Mouse (Mus musculus) liver, embryonic 16.5 days (tissue): Measurements from ENCODE around the gene Alox5. TPM values are rescaled to one million over a fixed set of nuclear protein-coding genes. Genes with fewer than 3 reads are reported as not detected.

ENCODE experiments used
- ATAC-seq: fragments of 200-750 bp; cut with Nextera tagmentation; 2 replicates; pipeline ENCODE4 v1.8.0; 2017; ENCODE audit warnings: low read depth, mild to moderate bottlenecking, moderate number of reproducible peaks, moderate library complexity
- H3K27ac ChIP-seq: fragments of 300-500 bp; sonication (generic); 2 replicates; pipeline ENCODE4 v1.5.1; 2014; ENCODE audit warnings: mild to moderate bottlenecking, low read length
- H3K27me3 ChIP-seq: fragments of 300-500 bp; sonication (generic); 2 replicates; pipeline ENCODE4 v1.6.1; 2014; ENCODE audit warnings: low read depth, low read length, mixed read lengths; ENCODE audit not compliant: control insufficient read depth, insufficient read depth
- H3K36me3 ChIP-seq: fragments of 300-500 bp; sonication (generic); 2 replicates; pipeline ENCODE4 v1.6.1; 2014; ENCODE audit warnings: mild to moderate bottlenecking; ENCODE audit not compliant: control insufficient read depth, insufficient read depth
- H3K4me1 ChIP-seq: fragments of 300-500 bp; sonication (generic); 2 replicates; pipeline ENCODE4 v1.6.1; 2014; ENCODE audit warnings: low read depth, low read length, mixed read lengths; ENCODE audit not compliant: control insufficient read depth
- H3K4me2 ChIP-seq: fragments of 300-500 bp; sonication (generic); 2 replicates; pipeline ENCODE4 v1.6.1; 2014; ENCODE audit warnings: low read depth, low read length, mixed read lengths
- H3K4me3 ChIP-seq: fragments of 300-500 bp; sonication (generic); 2 replicates; pipeline ENCODE4 v1.5.1; 2014; ENCODE audit warnings: low read depth, mild to moderate bottlenecking, low read length
- H3K9ac ChIP-seq: fragments of 300-500 bp; sonication (generic); 2 replicates; pipeline ENCODE4 v1.6.1; 2014; ENCODE audit warnings: low read depth, low read length
- H3K9me3 ChIP-seq: fragments of 300-500 bp; sonication (generic); replicated peaks from 2 replicates; pipeline ENCODE4 v1.6.1; 2016; ENCODE audit warnings: low read length; ENCODE audit not compliant: control insufficient read depth
- WGBS: fragments of 180-500 bp; shearing (Covaris S2); extraction: QIAGEN DNeasy Blood & Tissue Kit; methylation state at CpG from one replicate; pipeline ENCODE4 v1.1.7; 2014; ENCODE audit not compliant: insufficient replicate concordance; 5-methylcytosine and 5-hydroxymethylcytosine counted together
- polyA plus RNA-seq: library from polyadenylated mRNA; unstranded; fragments of >200 nt; fragmentation: Nextera tagmentation; extraction: Ambion mirVana; gene quantifications from 2 replicates; pipeline ENCODE4 v1.2.1, GENCODE M21; 2015

Gene Alox5
- polyA plus RNA-seq, 1 experiment from 2014 or later: 6.5 TPM

- H3K9ac ChIP-seq: no peak overlapping the region
- peak; percentile 47 for ATAC-seq
- H3K36me3 ChIP-seq: peaks cover 20% of the 10 kb centered on the region; the same call in 1 of the 2 replicates
- peak overlapping the region; percentile 33 for H3K4me2 ChIP-seq
- H3K4me3 ChIP-seq: no peak overlapping the region
- 71% methylated on average over 5 of the region's 5 CpGs for WGBS
- no peaks in the 10 kb centered on the region for H3K9me3 ChIP-seq
- peaks cover 16% of the 10 kb centered on the region for H3K4me1 ChIP-seq
- H3K27me3 ChIP-seq: no peaks in the 10 kb centered on the region
- no peak overlapping the region for H3K27ac ChIP-seq
These were observed 75.6 kb downstream of the Alox5 start for GRCm38 (mm10) chr6:116385194-116386044.

GRCm38 (mm10) chr6:116383582-116383981 is 77.4 kb downstream of the Alox5 start:
- no peaks in the 10 kb centered on the region for H3K9me3 ChIP-seq
- H3K4me3 ChIP-seq: no peak overlapping the region
- ATAC-seq: no peak
- H3K27me3 ChIP-seq: no peaks in the 10 kb centered on the region
- no peak overlapping the region for H3K4me2 ChIP-seq
- peaks cover 14% of the 10 kb centered on the region for H3K4me1 ChIP-seq
- H3K9ac ChIP-seq: no peak overlapping the region
- 89% methylated on average over 10 of the region's 10 CpGs for WGBS
- no peak overlapping the region for H3K27ac ChIP-seq
- H3K36me3 ChIP-seq: peaks cover 31% of the 10 kb centered on the region

- Histone ChIP-seq H3K36me3 (peaks cover 43% of the 10 kb centered on the region), H3K27me3 (no peaks in the 10 kb centered on the region), H3K27ac (no peak overlapping the region), H3K4me3 (no peak overlapping the region), H3K9me3 (no peaks in the 10 kb centered on the region), H3K4me2 (no peak overlapping the region), H3K9ac (no peak overlapping the region), H3K4me1 (peaks cover 13% of the 10 kb centered on the region)
- ATAC-seq: no peak
- 24% methylated on average over 2 of the region's 2 CpGs for WGBS
These were observed 79.4 kb downstream of the Alox5 start for GRCm38 (mm10) chr6:116381605-116382004.

GRCm38 (mm10) chr6:116380157-116380556 is 80.8 kb downstream of the Alox5 start:
- H3K4me3 ChIP-seq: no peak overlapping the region
- no peak overlapping the region for H3K4me2 ChIP-seq
- peaks cover 42% of the 10 kb centered on the region for H3K36me3 ChIP-seq
- H3K27ac ChIP-seq: no peak overlapping the region
- ATAC-seq: no peak
- H3K9ac ChIP-seq: no peak overlapping the region
- 42% methylated on average over 3 of the region's 3 CpGs for WGBS
- peaks cover 3% of the 10 kb centered on the region for H3K4me1 ChIP-seq
- no peaks in the 10 kb centered on the region for H3K9me3 ChIP-seq
- no peaks in the 10 kb centered on the region for H3K27me3 ChIP-seq

- Histone ChIP-seq H3K9ac (no peak overlapping the region), H3K9me3 (no peaks in the 10 kb centered on the region), H3K4me2 (no peak overlapping the region), H3K4me1 (peaks cover 7% of the 10 kb centered on the region), H3K4me3 (no peak overlapping the region), H3K27me3 (no peaks in the 10 kb centered on the region), H3K27ac (no peak overlapping the region), H3K36me3 (peaks cover 36% of the 10 kb centered on the region)
- ATAC-seq: no peak; the same call in 1 of the 2 replicates
- WGBS: 63% methylated on average over 7 of the region's 7 CpGs
These were observed 82.1 kb downstream of the Alox5 start for GRCm38 (mm10) chr6:116378892-116379291.

- no peak overlapping the region for H3K27ac ChIP-seq
- H3K36me3 ChIP-seq: peaks cover 30% of the 10 kb centered on the region
- no peak for ATAC-seq
- no peaks in the 10 kb centered on the region for H3K9me3 ChIP-seq
- no peak overlapping the region for H3K4me2 ChIP-seq
- peaks cover 31% of the 10 kb centered on the region for H3K4me1 ChIP-seq
- H3K27me3 ChIP-seq: no peaks in the 10 kb centered on the region
- H3K4me3 ChIP-seq: no peak overlapping the region
- no peak overlapping the region for H3K9ac ChIP-seq
These were observed 86.4 kb downstream of the Alox5 start for GRCm38 (mm10) chr6:116374618-116375017.

- ATAC-seq: no peak
- 71% methylated on average over 1 of the region's 1 CpGs for WGBS
- Histone ChIP-seq H3K27ac (no peak overlapping the region), H3K9me3 (no peaks in the 10 kb centered on the region), H3K27me3 (no peaks in the 10 kb centered on the region), H3K36me3 (peaks cover 25% of the 10 kb centered on the region), H3K4me2 (no peak overlapping the region), H3K9ac (no peak overlapping the region), H3K4me3 (no peak overlapping the region), H3K4me1 (peaks cover 36% of the 10 kb centered on the region)
These were observed 86.8 kb downstream of the Alox5 start for GRCm38 (mm10) chr6:116374136-116374535.

GRCm38 (mm10) chr6:116371500-116371899 is 89.5 kb downstream of the Alox5 start:
- Histone ChIP-seq H3K27ac (peak overlapping the region; percentile 17; the same call in 1 of the 2 replicates), H3K9me3 (no peaks in the 10 kb centered on the region), H3K9ac (no peak overlapping the region), H3K27me3 (no peaks in the 10 kb centered on the region), H3K36me3 (peaks cover 6% of the 10 kb centered on the region; the same call in 1 of the 2 replicates), H3K4me3 (no peak overlapping the region), H3K4me2 (no peak overlapping the region), H3K4me1 (peaks cover 49% of the 10 kb centered on the region)
- ATAC-seq: no peak
- WGBS: 87% methylated on average over 3 of the region's 3 CpGs

GRCm38 (mm10) chr6:116370216-116370976 is 90.6 kb downstream of the Alox5 start:
- peak overlapping the region; percentile 59 for H3K4me2 ChIP-seq
- peak overlapping the region; percentile 26 for H3K4me3 ChIP-seq
- H3K4me1 ChIP-seq: peaks cover 49% of the 10 kb centered on the region
- peaks cover 12% of the 10 kb centered on the region; the same call in 1 of the 2 replicates for H3K36me3 ChIP-seq
- ATAC-seq: peak; percentile 99
- H3K9me3 ChIP-seq: no peaks in the 10 kb centered on the region
- 50% methylated on average over 6 of the region's 6 CpGs for WGBS
- no peaks in the 10 kb centered on the region for H3K27me3 ChIP-seq
- peak overlapping the region; percentile 86 for H3K27ac ChIP-seq
- H3K9ac ChIP-seq: peak overlapping the region; percentile 33; the same call in 1 of the 2 replicates
